23 mouse cellular contexts compared by ENCODE assay signal in genomic region chr16:45619751-45620375, GRCm38 (mm10). TPM values are rescaled to one million over a fixed set of nuclear protein-coding genes. Genes with fewer than 3 reads are reported as not detected.
DNase-seq lines count a peak whose midpoint lies in the region; ATAC-seq and TF ChIP-seq lines count a peak whose summit lies in the region.
"Had no signal": no experiment of that assay in that cellular context is flagged by ENCODE, and none has a peak within 500 bp of the region (broad histone marks: within the 10 kb centered on the region; RNA-seq: fewer than 3 reads in every experiment).

No protein-coding gene starts in this region.

- no peaks in the 10 kb centered on the region for H3K36me3 ChIP-seq in lung, embryonic 14.5 days (ENCODE audit: insufficient read depth)
- no peaks in the 10 kb centered on the region for H3K36me3 ChIP-seq in liver, embryonic 11.5 days (ENCODE audit: control insufficient read depth, insufficient read depth, low read length)
- no peaks in the 10 kb centered on the region for H3K36me3 ChIP-seq in liver, embryonic 14.5 days (replicated peaks; ENCODE audit: control insufficient read depth, insufficient read depth, low read depth)
- H3K36me3 ChIP-seq: embryonic facial prominence, embryonic 15.5 days; forebrain, embryonic 10.5 days; heart, embryonic 13.5 days; hindbrain, embryonic 12.5 days had no signal

- ATAC-seq in lung, embryonic 14.5 days (ENCODE audit: insufficient read depth), result peak; percentile 62; the same call in 1 of the 2 replicates
- ATAC-seq in liver, embryonic 11.5 days (replicated peaks; ENCODE audit: low FRiP score), result peak; percentile 80
- ATAC-seq in liver, embryonic 14.5 days (ENCODE audit: insufficient read depth), result 0 out of 2 replicates have a peak, but pooled peaks have one; percentile 50
- ATAC-seq: forebrain, embryonic 14.5 days had no signal

- peaks cover 6% of the 10 kb centered on the region for H3K4me1 ChIP-seq in lung, embryonic 14.5 days (ENCODE audit: insufficient read depth)
- H3K4me1 ChIP-seq in liver, embryonic 11.5 days (replicated peaks; ENCODE audit: control insufficient read depth, insufficient read depth, low read length), result peaks cover 27% of the 10 kb centered on the region
- H3K4me1 ChIP-seq in liver, embryonic 14.5 days (replicated peaks; ENCODE audit: control insufficient read depth in 2 of 2, insufficient read depth in 2 of 2, low read length in 1 of 2), result peaks cover 3 to 17% of the 10 kb centered on the region in 2 experiments
- H3K4me1 ChIP-seq: embryonic facial prominence, embryonic 15.5 days; forebrain, embryonic 10.5 days; hindbrain, embryonic 12.5 days had no signal

- no peaks in the 10 kb centered on the region for H3K27me3 ChIP-seq in lung, embryonic 14.5 days (ENCODE audit: insufficient read depth, low read length)
- H3K27me3 ChIP-seq in liver, embryonic 11.5 days (replicated peaks; ENCODE audit: control insufficient read depth, insufficient read depth, low read length), result no peaks in the 10 kb centered on the region
- no peaks in the 10 kb centered on the region for H3K27me3 ChIP-seq in liver, embryonic 14.5 days (ENCODE audit: control insufficient read depth, insufficient read depth, low read length)
- H3K27me3 ChIP-seq: embryonic facial prominence, embryonic 15.5 days; heart, embryonic 13.5 days; hindbrain, embryonic 12.5 days had no signal

- no peak for TF ChIP-seq EP300 in liver, embryonic 14.5 days (IDR thresholded peaks at IDR 0.05; ENCODE audit: low read depth)

- DNase-seq in lung, embryonic 14.5 days, result peak; percentile 46
- no peak for DNase-seq in lung, postnatal 14 days
- no peak for DNase-seq in liver, embryonic 11.5 days (ENCODE audit: low spot score)
- DNase-seq in liver, embryonic 14.5 days (ENCODE audit: low read depth in 3 of 3, low spot score in 3 of 3), result no peak
- DNase-seq in adrenal gland, postnatal 14 days, result no peak
- no peak for DNase-seq in urinary bladder, adult 2 months (ENCODE audit: low spot score)
- DNase-seq: adrenal gland, adult 2 months; cerebellum, adult 11 months; cerebellum, adult 8-10 months; cerebellum, postnatal 14 days; embryo, embryonic 11 days; gastrocnemius, adult 2 months; gastrocnemius, postnatal 25 days; heart, postnatal 4 days had no signal

- TF ChIP-seq CTCF in lung, embryonic 14.5 days (IDR thresholded peaks at IDR 0.05; ENCODE audit: low read depth), result no peak
- TF ChIP-seq CTCF in liver, embryonic 14.5 days (IDR thresholded peaks at IDR 0.05; ENCODE audit: low read depth), result no peak

- no peak overlapping the region for H3K4me3 ChIP-seq in lung, embryonic 14.5 days (ENCODE audit: low read depth, low read length)
- no peak overlapping the region for H3K4me3 ChIP-seq in liver, embryonic 11.5 days (ENCODE audit: low read depth, low read length)
- H3K4me3 ChIP-seq in liver, embryonic 14.5 days (ENCODE audit: insufficient read depth in 1 of 2, low read depth in 2 of 2, low read length in 2 of 2), result no peak overlapping the region
- H3K4me3 ChIP-seq: embryonic facial prominence, embryonic 15.5 days; erythroblast, embryonic 14.5 days; forebrain, embryonic 10.5 days; gastrocnemius, adult 2 months; heart, embryonic 13.5 days; hindbrain, embryonic 12.5 days had no signal

- no peaks in the 10 kb centered on the region for H3K9me3 ChIP-seq in lung, embryonic 14.5 days (ENCODE audit: low read depth, low read length)
- H3K9me3 ChIP-seq in liver, embryonic 11.5 days (ENCODE audit: control insufficient read depth, low read length), result no peaks in the 10 kb centered on the region
- no peaks in the 10 kb centered on the region for H3K9me3 ChIP-seq in liver, embryonic 14.5 days (ENCODE audit: control insufficient read depth, low read length)
- H3K9me3 ChIP-seq: embryonic facial prominence, embryonic 15.5 days; forebrain, embryonic 10.5 days; heart, embryonic 13.5 days; hindbrain, embryonic 12.5 days had no signal

- WGBS in lung, embryonic 14.5 days, result 27% methylated on average over 8 of the region's 8 CpGs
- whole genome bisulfite sequencing in liver, embryonic 11.5 days, result 45% methylated on average over 8 of the region's 8 CpGs
- 27% methylated on average over 8 of the region's 8 CpGs for WGBS in liver, embryonic 14.5 days (ENCODE audit: insufficient replicate concordance)

- H3K9ac ChIP-seq in lung, embryonic 14.5 days, result no peak overlapping the region
- H3K9ac ChIP-seq in liver, embryonic 11.5 days (ENCODE audit: low read depth, low read length), result no peak overlapping the region
- no peak overlapping the region for H3K9ac ChIP-seq in liver, embryonic 14.5 days (replicated peaks)
- H3K9ac ChIP-seq: embryonic facial prominence, embryonic 15.5 days; heart, embryonic 13.5 days; hindbrain, embryonic 12.5 days had no signal

- H3K27ac ChIP-seq in lung, embryonic 14.5 days (ENCODE audit: low read depth), result no peak overlapping the region
- no peak overlapping the region; the same call in 1 of the 2 replicates for H3K27ac ChIP-seq in liver, embryonic 11.5 days (ENCODE audit: low read depth, low read length)
- H3K27ac ChIP-seq in liver, embryonic 14.5 days, result no peak overlapping the region
- H3K27ac ChIP-seq: embryonic facial prominence, embryonic 15.5 days; forebrain, embryonic 10.5 days; gastrocnemius, adult 2 months; heart, embryonic 13.5 days; hindbrain, embryonic 12.5 days had no signal

- H3K4me2 ChIP-seq in lung, embryonic 14.5 days, result no peak overlapping the region
- H3K4me2 ChIP-seq in liver, embryonic 11.5 days, result peak overlapping the region; percentile 29; the same call in 1 of the 2 replicates
- no peak overlapping the region for H3K4me2 ChIP-seq in liver, embryonic 14.5 days (ENCODE audit: low read depth)
- H3K4me2 ChIP-seq: embryonic facial prominence, embryonic 15.5 days; heart, embryonic 13.5 days; hindbrain, embryonic 12.5 days had no signal

RNA-seq across cellular contexts. Expression of gene Gcsam, which starts 9.7 kb away (rescaled TPM):
- 0.13 and 0.46 TPM in 2 replicates for polyA plus RNA-seq in lung, embryonic 14.5 days (2014; fragmentation: Nextera tagmentation; extraction: Ambion mirVana)
- 1.6 and 2.0 TPM in 2 replicates for polyA plus RNA-seq in liver, embryonic 11.5 days (2014; fragmentation: Nextera tagmentation; extraction: Ambion mirVana)
- polyA plus RNA-seq in liver, embryonic 14.5 days (2012; rRNA removed), result 0.57 and 0.93 TPM in 2 replicates
- 2.4 and 2.8 TPM in 2 replicates for polyA plus RNA-seq in liver, embryonic 14.5 days (2014; fragmentation: Nextera tagmentation; extraction: Ambion mirVana)
- 0.34 TPM in 1 of 2 replicates, not detected in the other for total RNA-seq in adrenal gland, postnatal 14 days (2021)
- polyA plus RNA-seq in urinary bladder, adult 2 months (2012; rRNA removed), result 0.32 and 0.45 TPM in 2 replicates
- total RNA-seq: ES-E14; gastrocnemius, adult 2 months; granulocyte monocyte progenitor cell, adult 5-6 weeks had no signal
- polyA plus RNA-seq: adrenal gland, adult 2 months; erythroblast, embryonic 14.5 days; forebrain, embryonic 14.5 days; heart, embryonic 13.5 days; hindbrain, embryonic 12.5 days had no signal

RNA-seq across cellular contexts. Expression of gene BC016579, which starts 34.0 kb away (rescaled TPM):
- 0.18 and 0.68 TPM in 2 replicates for polyA plus RNA-seq in lung, embryonic 14.5 days (2014; fragmentation: Nextera tagmentation; extraction: Ambion mirVana)
- polyA plus RNA-seq in liver, embryonic 11.5 days (2014; fragmentation: Nextera tagmentation; extraction: Ambion mirVana), result 0.34 and 0.90 TPM in 2 replicates
- polyA plus RNA-seq in liver, embryonic 14.5 days (2012; rRNA removed), result 0.14 and 0.20 TPM in 2 replicates
- polyA plus RNA-seq in liver, embryonic 14.5 days (2014; fragmentation: Nextera tagmentation; extraction: Ambion mirVana), result 0.23 TPM in 2 replicates
- 0.15 TPM in 1 of 2 replicates, not detected in the other for total RNA-seq in adrenal gland, postnatal 14 days (2021)
- 1.6 and 2.5 TPM in 2 replicates for polyA plus RNA-seq in urinary bladder, adult 2 months (2012; rRNA removed)
- total RNA-seq: gastrocnemius, adult 2 months; gastrocnemius, postnatal 25 days; heart, postnatal 4 days had no signal
- polyA plus RNA-seq: adrenal gland, adult 2 months; erythroblast, embryonic 14.5 days; forebrain, embryonic 14.5 days; heart, embryonic 13.5 days; heart, postnatal 0 days; hindbrain, embryonic 12.5 days had no signal
